Mouse (Mus musculus): ENCODE measurements around the gene Casc3.

The Casc3 gene

GRCm38 (mm10) chr11:98835725-98836124, 31.0 kb downstream of the Casc3 start:
- no peak for DNase-seq (ENCODE audit: low spot score in 2 of 2)

- DNase-seq (ENCODE audit: low spot score in 2 of 2): no peak
Observed at GRCm38 (mm10) chr11:98836128-98836527, 31.4 kb downstream of the Casc3 start.

GRCm38 (mm10) chr11:98836651-98837141, 32.0 kb downstream of the Casc3 start, which contains the start of gene Rapgefl1:
Gene Rapgefl1, plus strand, starts transcription at chr11:98836785.
- peak; percentile 72 to 76 for DNase-seq (ENCODE audit: low spot score in 2 of 2)

- DNase-seq (ENCODE audit: low spot score in 2 of 2): peak in 1 of 2 experiments; percentile 18
Observed at GRCm38 (mm10) chr11:98837231-98837704, 32.6 kb downstream of the Casc3 start.

GRCm38 (mm10) chr11:98837917-98838316, 33.2 kb downstream of the Casc3 start:
- DNase-seq (ENCODE audit: low spot score in 2 of 2): no peak

GRCm38 (mm10) chr11:98838512-98838911, 33.8 kb downstream of the Casc3 start:
- no peak for DNase-seq (ENCODE audit: low spot score in 2 of 2)

- no peak for DNase-seq (ENCODE audit: low spot score in 2 of 2)
Observed at GRCm38 (mm10) chr11:98839402-98839801, 34.7 kb downstream of the Casc3 start.

GRCm38 (mm10) chr11:98839897-98840296, 35.2 kb downstream of the Casc3 start:
- DNase-seq (ENCODE audit: low spot score in 2 of 2): peak; percentile 64 to 65

GRCm38 (mm10) chr11:98846016-98846415, 41.3 kb downstream of the Casc3 start:
- DNase-seq (ENCODE audit: low spot score in 2 of 2): no peak

- DNase-seq (ENCODE audit: low spot score in 2 of 2): no peak
Observed at GRCm38 (mm10) chr11:98846865-98847604, 42.3 kb downstream of the Casc3 start.

- DNase-seq (ENCODE audit: low spot score in 2 of 2): no peak
Observed at GRCm38 (mm10) chr11:98849196-98849894, 44.6 kb downstream of the Casc3 start.

- no peak for DNase-seq (ENCODE audit: low spot score in 2 of 2)
Observed at GRCm38 (mm10) chr11:98850100-98851093, 45.7 kb downstream of the Casc3 start.

- DNase-seq (ENCODE audit: low spot score in 2 of 2): no peak
Observed at GRCm38 (mm10) chr11:98854116-98854515, 49.4 kb downstream of the Casc3 start.

- DNase-seq (ENCODE audit: low spot score in 2 of 2): no peak
Observed at GRCm38 (mm10) chr11:98854659-98855058, 50.0 kb downstream of the Casc3 start.

- peak; percentile 60 to 70 for DNase-seq (ENCODE audit: low spot score in 2 of 2)
Observed at GRCm38 (mm10) chr11:98858759-98859731, 54.3 kb downstream of the Casc3 start.

- peak; percentile 94 to 95 for DNase-seq (ENCODE audit: low spot score in 2 of 2)
Observed at GRCm38 (mm10) chr11:98863028-98863750, 58.5 kb downstream of the Casc3 start, which contains the start of gene Wipf2. Gene Wipf2, plus strand, starts transcription at chr11:98863638.

GRCm38 (mm10) chr11:98863751-98864429, 59.2 kb downstream of the Casc3 start:
- peak in 1 of 2 experiments; percentile 39 for DNase-seq (ENCODE audit: low spot score in 2 of 2)

- DNase-seq (ENCODE audit: low spot score in 2 of 2): no peak
Observed at GRCm38 (mm10) chr11:98867293-98867692, 62.6 kb downstream of the Casc3 start.

GRCm38 (mm10) chr11:98869906-98870305, 65.2 kb downstream of the Casc3 start:
- DNase-seq (ENCODE audit: low spot score in 2 of 2): no peak

All from spleen, postnatal 36 days (tissue).